Mouse (Mus musculus): ENCODE data around the gene Rpl26. TPM values are rescaled to one million over a fixed set of nuclear protein-coding genes. Genes with fewer than 3 reads are reported as not detected.

Gene Rpl26
- polyA plus RNA-seq, 2 experiments = 850 to 1,827 TPM

GRCm38 (mm10) chr11:68899815-68900214, 1.6 kb upstream of the Rpl26 start:
- WGBS (ENCODE audit: insufficient replicate concordance) = 60% methylated on average over 8 of the region's 8 CpGs
- H3K36me3 ChIP-seq (replicated peaks; ENCODE audit: control insufficient read depth, insufficient read depth, low read depth) = peaks cover 23% of the 10 kb centered on the region
- H3K4me1 ChIP-seq (replicated peaks; ENCODE audit: control insufficient read depth in 2 of 2, insufficient read depth in 2 of 2, low read length in 1 of 2) = peaks cover 28 to 43% of the 10 kb centered on the region in 2 experiments
- H3K27me3 ChIP-seq (ENCODE audit: control insufficient read depth, insufficient read depth, low read length) = no peaks in the 10 kb centered on the region
- TF ChIP-seq EP300 (IDR thresholded peaks at IDR 0.05; ENCODE audit: low read depth) = no peak
- TF ChIP-seq CTCF (IDR thresholded peaks at IDR 0.05; ENCODE audit: low read depth) = no peak
- H3K4me3 ChIP-seq (ENCODE audit: insufficient read depth in 1 of 2, low read depth in 2 of 2, low read length in 2 of 2) = no peak overlapping the region
- no peak for DNase-seq (ENCODE audit: low read depth in 3 of 3, low spot score in 3 of 3)
- H3K27ac ChIP-seq = peak overlapping the region; percentile 25; the same call in 1 of the 2 replicates
- no peak for ATAC-seq (ENCODE audit: insufficient read depth)
- no peak overlapping the region for H3K9ac ChIP-seq (replicated peaks)
- H3K4me2 ChIP-seq (ENCODE audit: low read depth) = peak overlapping the region; percentile 15; the same call in 1 of the 2 replicates
- H3K9me3 ChIP-seq (ENCODE audit: control insufficient read depth, low read length) = no peaks in the 10 kb centered on the region

DNA sequence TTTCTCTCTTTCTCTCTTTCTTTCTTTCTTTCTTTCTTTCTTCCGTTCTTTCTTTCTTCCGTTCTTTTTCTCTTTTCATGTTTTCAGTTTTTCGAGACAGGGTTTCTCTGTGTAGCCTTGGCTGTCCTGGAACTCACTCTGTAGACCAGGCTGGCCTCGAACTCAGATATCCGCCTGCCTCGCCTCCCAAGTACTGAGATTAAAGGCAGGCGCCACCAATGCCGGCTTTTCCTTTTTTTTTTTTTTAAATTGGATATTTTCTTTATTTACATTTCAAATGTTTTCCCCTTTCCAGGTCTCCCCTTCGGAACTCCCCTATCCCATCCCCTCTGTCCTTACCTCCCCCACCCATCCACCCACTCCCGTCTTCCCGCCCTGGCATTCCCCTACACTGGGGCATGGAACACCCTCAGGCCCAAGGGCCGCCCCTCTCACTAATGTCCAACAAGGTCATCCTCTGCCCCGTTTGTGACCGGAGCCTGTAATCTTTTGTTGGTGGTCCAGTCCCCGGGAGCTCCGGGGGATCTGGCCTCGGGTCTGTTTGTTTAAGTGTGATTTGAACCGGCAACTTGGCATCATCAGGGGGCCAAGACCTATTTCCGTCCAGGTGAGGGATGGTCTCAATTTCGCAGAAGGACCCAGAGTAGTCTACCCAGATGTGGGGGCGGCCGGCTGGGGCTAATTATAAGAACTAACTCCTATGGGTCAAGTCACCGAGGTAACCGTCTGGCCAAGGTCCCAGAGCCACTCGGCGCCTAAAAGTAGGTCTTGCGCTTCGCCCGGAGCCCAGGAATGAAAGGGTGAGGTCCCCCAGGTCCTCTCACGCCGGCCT, 648 bp upstream of the Rpl26 start:
- Histone ChIP-seq H3K4me3 (ENCODE audit: insufficient read depth in 1 of 2, low read depth in 2 of 2, low read length in 2 of 2) (peak overlapping the region; percentile 46 to 95), H3K9me3 (ENCODE audit: control insufficient read depth, low read length) (no peaks in the 10 kb centered on the region), H3K9ac (replicated peaks) (peak overlapping the region; percentile 54), H3K4me2 (ENCODE audit: low read depth) (peak overlapping the region; percentile 69), H3K27ac (no peak overlapping the region), H3K4me1 (replicated peaks; ENCODE audit: control insufficient read depth in 2 of 2, insufficient read depth in 2 of 2, low read length in 1 of 2) (peaks cover 26 to 42% of the 10 kb centered on the region in 2 experiments), H3K36me3 (replicated peaks; ENCODE audit: control insufficient read depth, insufficient read depth, low read depth) (peaks cover 32% of the 10 kb centered on the region), H3K27me3 (ENCODE audit: control insufficient read depth, insufficient read depth, low read length) (no peaks in the 10 kb centered on the region)
- ATAC-seq (ENCODE audit: insufficient read depth) = no peak
- 30% methylated on average over 30 of the region's 31 CpGs for WGBS (ENCODE audit: insufficient replicate concordance)
- DNase-seq (ENCODE audit: low read depth in 3 of 3, low spot score in 3 of 3) = no peak
- TF ChIP-seq EP300 (IDR thresholded peaks at IDR 0.05; ENCODE audit: low read depth) = no peak
- no peak for TF ChIP-seq CTCF (IDR thresholded peaks at IDR 0.05; ENCODE audit: low read depth)

- Histone ChIP-seq H3K36me3 (replicated peaks; ENCODE audit: control insufficient read depth, insufficient read depth, low read depth) (peaks cover 35% of the 10 kb centered on the region), H3K9me3 (ENCODE audit: control insufficient read depth, low read length) (no peaks in the 10 kb centered on the region), H3K4me2 (ENCODE audit: low read depth) (peak overlapping the region; percentile 72), H3K9ac (replicated peaks) (peak overlapping the region; percentile 100), H3K27ac (peak overlapping the region; percentile 75), H3K27me3 (ENCODE audit: control insufficient read depth, insufficient read depth, low read length) (no peaks in the 10 kb centered on the region), H3K4me1 (replicated peaks; ENCODE audit: control insufficient read depth in 2 of 2, insufficient read depth in 2 of 2, low read length in 1 of 2) (peaks cover 18 to 30% of the 10 kb centered on the region in 2 experiments), H3K4me3 (ENCODE audit: insufficient read depth in 1 of 2, low read depth in 2 of 2, low read length in 2 of 2) (peak overlapping the region; percentile 93 to 95)
- TF ChIP-seq EP300 (IDR thresholded peaks at IDR 0.05; ENCODE audit: low read depth) (no peak), CTCF (IDR thresholded peaks at IDR 0.05; ENCODE audit: low read depth) (no peak)
- DNase-seq (ENCODE audit: low read depth in 3 of 3, low spot score in 3 of 3) = no peak
- WGBS (ENCODE audit: insufficient replicate concordance) = 0% methylated on average over 10 of the region's 10 CpGs
- no peak for ATAC-seq (ENCODE audit: insufficient read depth)
Measured at GRCm38 (mm10) chr11:68902047-68902364, 623 bp downstream of the Rpl26 start.

DNA sequence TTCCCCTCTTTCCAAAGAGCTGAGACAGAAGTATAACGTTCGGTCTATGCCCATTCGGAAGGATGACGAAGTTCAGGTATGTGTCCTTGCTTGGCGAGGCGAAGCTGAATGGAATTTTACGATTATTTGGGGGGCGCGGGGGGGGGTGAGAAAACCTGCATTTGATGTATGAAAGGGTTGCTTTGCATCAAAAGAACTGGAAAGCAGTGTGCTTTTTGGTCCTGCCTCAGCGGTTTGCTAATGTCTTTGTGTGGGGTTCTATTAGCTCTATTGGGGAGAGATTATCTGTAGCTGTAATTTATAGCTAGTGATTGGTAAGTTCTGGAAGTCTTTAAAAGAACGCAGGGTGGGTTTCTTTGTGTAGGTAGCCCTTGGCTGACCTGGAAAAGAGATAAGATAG, 984 bp downstream of the Rpl26 start:
- ATAC-seq (ENCODE audit: insufficient read depth) = no peak
- H3K27ac ChIP-seq = peak overlapping the region; percentile 7
- under 1% methylated on average over 11 of the region's 11 CpGs for WGBS (ENCODE audit: insufficient replicate concordance)
- H3K9ac ChIP-seq (replicated peaks) = peak overlapping the region; percentile 100
- no peak for DNase-seq (ENCODE audit: low read depth in 3 of 3, low spot score in 3 of 3)
- H3K9me3 ChIP-seq (ENCODE audit: control insufficient read depth, low read length) = no peaks in the 10 kb centered on the region
- peak overlapping the region; percentile 72 for H3K4me2 ChIP-seq (ENCODE audit: low read depth)
- H3K36me3 ChIP-seq (replicated peaks; ENCODE audit: control insufficient read depth, insufficient read depth, low read depth) = peaks cover 35% of the 10 kb centered on the region
- H3K4me1 ChIP-seq (replicated peaks; ENCODE audit: control insufficient read depth in 2 of 2, insufficient read depth in 2 of 2, low read length in 1 of 2) = peaks cover 16 to 28% of the 10 kb centered on the region in 2 experiments
- H3K27me3 ChIP-seq (ENCODE audit: control insufficient read depth, insufficient read depth, low read length) = no peaks in the 10 kb centered on the region
- peak overlapping the region; percentile 93 to 95 for H3K4me3 ChIP-seq (ENCODE audit: insufficient read depth in 1 of 2, low read depth in 2 of 2, low read length in 2 of 2)
- TF ChIP-seq CTCF (IDR thresholded peaks at IDR 0.05; ENCODE audit: low read depth) (no peak), EP300 (IDR thresholded peaks at IDR 0.05; ENCODE audit: low read depth) (no peak)

DNA sequence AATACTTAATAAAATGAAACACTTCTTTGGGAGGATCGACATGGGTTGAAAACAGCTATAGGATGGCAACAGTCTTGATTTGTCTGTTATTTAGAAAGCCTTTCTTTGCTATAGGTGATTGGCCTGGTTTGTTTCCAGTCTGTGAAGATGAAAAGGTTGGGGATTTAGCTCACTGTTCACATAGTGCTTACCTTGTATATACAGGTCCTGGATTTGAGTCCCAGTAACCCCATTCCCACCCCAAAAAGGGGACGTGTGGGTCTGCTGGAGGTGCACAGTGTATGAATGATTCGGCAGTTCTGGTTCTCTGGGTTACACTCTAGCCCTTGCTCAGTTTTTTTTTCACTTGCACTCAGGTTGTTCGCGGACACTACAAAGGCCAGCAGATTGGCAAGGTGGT, 1.4 kb downstream of the Rpl26 start:
- peaks cover 16 to 26% of the 10 kb centered on the region in 2 experiments for H3K4me1 ChIP-seq (replicated peaks; ENCODE audit: control insufficient read depth in 2 of 2, insufficient read depth in 2 of 2, low read length in 1 of 2)

More for the DNA sequence above, 1.4 kb downstream of the Rpl26 start:
- no peak for DNase-seq (ENCODE audit: low read depth in 3 of 3, low spot score in 3 of 3)
- Histone ChIP-seq H3K4me3 (ENCODE audit: insufficient read depth in 1 of 2, low read depth in 2 of 2, low read length in 2 of 2) (peak overlapping the region; percentile 93 to 95), H3K27me3 (ENCODE audit: control insufficient read depth, insufficient read depth, low read length) (no peaks in the 10 kb centered on the region), H3K27ac (peak overlapping the region; percentile 7), H3K36me3 (replicated peaks; ENCODE audit: control insufficient read depth, insufficient read depth, low read depth) (peaks cover 35% of the 10 kb centered on the region), H3K9me3 (ENCODE audit: control insufficient read depth, low read length) (no peaks in the 10 kb centered on the region), H3K4me2 (ENCODE audit: low read depth) (peak overlapping the region; percentile 72), H3K9ac (replicated peaks) (peak overlapping the region; percentile 100)
- WGBS (ENCODE audit: insufficient replicate concordance) = 49% methylated on average over 5 of the region's 5 CpGs
- no peak for TF ChIP-seq CTCF (IDR thresholded peaks at IDR 0.05; ENCODE audit: low read depth)
- no peak for TF ChIP-seq EP300 (IDR thresholded peaks at IDR 0.05; ENCODE audit: low read depth)
- no peak for ATAC-seq (ENCODE audit: insufficient read depth)

Data from liver, embryonic 14.5 days (tissue).